Mouse (Mus musculus): ENCODE results near the gene Sept12.

DNA sequence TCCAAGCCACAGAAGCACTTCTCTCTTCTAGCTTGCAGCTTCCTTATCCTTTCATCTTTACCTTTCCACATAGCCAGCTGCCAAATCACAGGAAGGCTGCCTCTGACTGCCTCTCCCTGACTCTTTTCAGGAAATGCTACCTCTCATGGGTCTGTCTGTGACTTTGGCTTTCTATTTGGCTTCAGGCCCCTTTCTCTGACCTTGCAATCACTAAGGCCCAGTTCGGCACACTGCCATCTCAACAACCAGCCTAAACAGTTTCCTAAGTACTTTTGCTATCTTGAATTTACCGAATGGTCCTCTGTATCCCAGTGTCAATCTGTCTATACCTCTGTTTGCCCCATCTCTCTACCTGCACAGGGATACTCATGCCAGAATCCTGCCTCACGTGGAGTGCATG is 37.9 kb upstream of the Sept12 start:
- TF ChIP-seq CTCF (IDR thresholded peaks at IDR 0.05; ENCODE audit: extremely low read depth, insufficient read length, insufficient replicate concordance, low read depth, low read length) (no peak), POLR2A (IDR thresholded peaks at IDR 0.05; ENCODE audit: low read depth, low read length) (no peak)
